17 mouse cellular contexts compared by ENCODE assay signal in the genomic region with DNA sequence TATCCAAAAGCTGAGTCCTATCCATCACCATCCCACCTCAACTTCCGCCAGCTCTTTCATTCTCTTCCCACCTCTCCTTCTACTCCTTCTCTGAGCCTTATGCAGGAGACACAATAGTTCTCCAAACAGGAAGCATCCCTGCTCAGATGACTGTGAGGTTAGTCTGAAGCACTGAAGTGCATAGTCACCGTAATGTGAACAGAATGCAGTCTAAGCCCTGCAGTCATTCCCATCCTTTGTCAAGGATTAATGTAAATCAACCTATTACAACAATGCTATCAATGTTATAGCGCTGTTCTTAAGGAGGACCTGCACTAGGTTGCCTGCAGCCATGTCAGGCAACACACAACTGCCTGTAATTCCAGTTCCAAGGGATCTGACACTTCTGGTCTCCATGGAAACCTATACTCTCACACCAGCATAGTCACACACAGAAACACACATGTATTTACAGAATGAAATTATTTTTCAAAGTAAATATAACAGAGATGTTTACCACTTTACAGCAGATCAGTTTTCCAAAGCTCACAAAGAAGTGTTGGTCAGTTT.
"Had no signal": no experiment of that assay in that cellular context is flagged by ENCODE, and none has a peak within 500 bp of the region (broad histone marks: within the 10 kb centered on the region; RNA-seq: fewer than 3 reads in every experiment).

No protein-coding gene starts in this region.

- H3K27me3 ChIP-seq: liver, embryonic 13.5 days; liver, embryonic 15.5 days; lung, embryonic 15.5 days; megakaryocyte, embryonic 14.5 days; neural tube, embryonic 12.5 days; stomach, embryonic 15.5 days had no signal

- ATAC-seq: liver, postnatal 0 days; lung, postnatal 0 days had no signal

- H3K36me3 ChIP-seq: liver, embryonic 13.5 days; liver, embryonic 15.5 days; lung, embryonic 15.5 days; neural tube, embryonic 12.5 days; stomach, embryonic 15.5 days had no signal

- H3K4me3 ChIP-seq: liver, embryonic 13.5 days; liver, embryonic 15.5 days; lung, embryonic 15.5 days; megakaryocyte, embryonic 14.5 days; neural tube, embryonic 12.5 days; stomach, embryonic 15.5 days had no signal

- H3K27ac ChIP-seq: liver, embryonic 13.5 days; liver, embryonic 15.5 days; lung, embryonic 15.5 days; macrophage; neural tube, embryonic 12.5 days; stomach, embryonic 15.5 days; stomach, postnatal 0 days had no signal

- H3K9me3 ChIP-seq: liver, embryonic 13.5 days; liver, embryonic 15.5 days; lung, embryonic 15.5 days; megakaryocyte, embryonic 14.5 days; neural tube, embryonic 12.5 days; stomach, embryonic 15.5 days had no signal

- H3K9ac ChIP-seq: liver, embryonic 13.5 days; liver, embryonic 15.5 days; liver, postnatal 0 days; lung, embryonic 15.5 days; neural tube, embryonic 12.5 days; stomach, embryonic 15.5 days had no signal

- H3K4me1 ChIP-seq: liver, embryonic 13.5 days; liver, embryonic 15.5 days; lung, embryonic 15.5 days; megakaryocyte, embryonic 14.5 days; stomach, embryonic 15.5 days had no signal

- DNase-seq: liver, embryonic 13.5 days; liver, postnatal 0 days; lung, adult 2 months; lung, postnatal 14 days; lung, postnatal 36 days; right cerebral cortex, postnatal 14 days; thymus, adult 2 months; thymus, postnatal 25 days; thymus, postnatal 4 days had no signal

- H3K4me2 ChIP-seq: liver, embryonic 13.5 days; liver, embryonic 15.5 days; lung, embryonic 15.5 days; neural tube, embryonic 12.5 days; stomach, embryonic 15.5 days had no signal
